Mouse (Mus musculus) mouse embryonic stem cell (cell line): ENCODE data around the gene Prdx3.

Source experiments
- in situ Hi-C, 2 experiments: fragments of 300-500 bp; cut with MboI; formaldehyde crosslinking; loops; 1 replicate in 1 of 2; 3 replicates in 1 of 2; pipeline ENCODE4 v1.14.3; 2019 to 2020; ENCODE audit warnings: low sequenced_read_pairs in 2 of 2, low pct_unique_long_range_greater_than_20kb in 1 of 2, mixed read lengths in 1 of 2; ENCODE audit not compliant: unreplicated experiment in 1 of 2

The Prdx3 gene

DNA sequence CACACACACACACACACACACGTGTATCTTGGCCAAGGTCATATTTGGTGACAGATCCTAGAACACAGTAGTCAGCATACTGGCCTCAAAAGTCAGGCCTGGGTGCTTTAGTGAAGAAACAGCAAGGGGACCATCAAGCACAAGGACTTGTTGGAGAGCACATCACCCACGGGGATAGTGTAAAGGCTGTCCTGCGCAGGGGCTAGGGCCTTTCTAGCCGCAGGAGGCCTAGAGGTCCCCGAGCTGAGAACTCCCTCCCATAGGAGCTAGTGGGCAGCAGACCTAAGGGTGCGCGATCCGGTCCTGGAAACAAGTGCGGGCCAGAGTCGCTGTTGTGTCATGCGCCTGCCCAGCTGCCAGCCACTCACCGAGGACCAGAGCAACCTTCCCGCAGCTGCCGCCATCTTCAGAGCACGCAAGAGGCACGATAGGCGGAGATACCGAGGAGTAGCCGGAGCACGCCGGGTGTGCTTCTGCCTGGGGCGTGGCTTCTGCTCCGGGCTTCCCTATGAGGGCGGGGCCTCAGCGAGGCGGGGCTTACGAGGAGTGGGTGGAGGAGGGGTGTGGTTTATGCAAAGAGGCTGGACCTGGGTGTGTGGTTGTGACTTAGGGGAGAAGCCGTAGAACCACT, at the start of gene Prdx3:
Gene Prdx3 (minus strand): TSS at position 493 of the 631 bp plus-strand sequence.
- in situ Hi-C loops: no loop called here

DNA sequence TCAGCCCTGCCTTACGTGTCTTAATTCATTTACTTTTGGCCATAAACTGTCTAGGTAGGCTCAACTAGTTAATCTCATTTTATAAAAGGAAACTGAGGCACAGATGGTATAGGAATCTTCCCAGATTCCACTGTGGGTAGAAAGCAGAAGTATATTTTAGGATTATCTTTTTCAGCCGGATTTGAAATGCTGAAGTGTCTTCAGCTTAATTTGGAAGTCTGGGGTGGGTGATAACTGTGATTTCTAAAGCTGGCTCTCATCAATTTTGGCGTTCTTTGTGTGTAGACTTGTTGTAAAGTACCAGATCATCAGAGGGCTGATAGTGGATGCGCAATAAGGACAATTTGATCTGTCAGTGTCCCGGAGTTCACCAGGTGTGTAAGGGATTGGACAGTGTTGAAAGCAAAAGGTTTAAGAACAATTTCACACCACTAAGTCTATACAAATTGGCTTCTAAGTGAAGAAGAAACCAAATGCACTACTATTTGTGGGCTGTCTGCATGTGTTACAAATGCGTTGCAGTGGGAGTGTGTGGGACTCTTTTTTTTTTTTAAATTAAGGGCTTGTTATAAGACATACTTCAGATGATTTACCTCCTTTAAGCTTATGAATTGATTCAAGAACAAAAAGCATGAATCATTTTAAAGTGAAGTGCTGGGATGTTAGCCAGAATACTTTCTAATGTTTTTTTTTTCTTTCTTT, 42.7 kb upstream of the Prdx3 start:
- in situ Hi-C loops: no loop called here

GRCm38 (mm10) chr19:60915862-60916261, 41.5 kb upstream of the Prdx3 start:
- in situ Hi-C loops: no loop called here

DNA sequence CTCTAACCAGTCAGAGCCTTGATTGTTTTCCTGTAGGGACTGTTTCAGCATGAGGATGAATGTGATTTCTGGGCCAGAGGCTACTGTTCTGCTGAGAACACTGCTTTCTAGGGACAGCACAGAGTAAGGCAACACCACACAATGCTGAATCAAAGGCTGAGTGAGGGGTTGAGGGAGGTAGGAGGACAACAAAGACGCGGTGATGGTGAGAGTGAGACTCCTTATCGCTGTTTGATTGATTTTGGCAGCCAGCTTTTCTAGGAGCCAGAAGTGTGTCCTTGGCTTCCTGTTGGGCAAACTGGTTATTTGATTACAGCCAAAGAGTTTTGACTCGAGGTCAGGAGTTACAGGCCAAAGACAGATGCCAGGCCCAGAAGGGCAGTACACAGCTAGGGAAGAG, 40.9 kb upstream of the Prdx3 start:
- in situ Hi-C loops: no loop called here

DNA sequence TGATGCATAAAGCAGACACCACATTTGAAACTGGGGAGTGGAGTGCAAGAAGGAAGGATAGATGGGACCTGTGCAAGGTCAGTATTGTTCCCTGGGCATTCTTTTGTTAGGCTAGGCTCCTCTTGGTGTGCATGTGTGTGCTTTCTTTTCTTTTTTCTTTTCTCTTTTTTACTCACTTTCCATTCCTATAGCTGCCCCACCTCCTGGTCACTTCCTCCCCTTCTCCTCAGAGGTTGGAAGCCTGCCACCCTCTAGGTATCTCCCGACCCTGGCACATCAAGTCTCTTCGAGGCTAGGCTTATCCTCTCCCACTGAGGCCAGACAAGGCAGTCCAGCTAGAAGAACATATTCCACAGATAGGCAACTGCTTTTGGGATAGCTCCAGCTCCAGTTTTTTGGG, 37.3 kb upstream of the Prdx3 start:
- in situ Hi-C loops: no loop called here

- in situ Hi-C loops: no loop called here
These were observed 35.9 kb upstream of the Prdx3 start for GRCm38 (mm10) chr19:60910304-60910703.

GRCm38 (mm10) chr19:60905477-60905876, 31.1 kb upstream of the Prdx3 start:
- in situ Hi-C loops: no loop called here

DNA sequence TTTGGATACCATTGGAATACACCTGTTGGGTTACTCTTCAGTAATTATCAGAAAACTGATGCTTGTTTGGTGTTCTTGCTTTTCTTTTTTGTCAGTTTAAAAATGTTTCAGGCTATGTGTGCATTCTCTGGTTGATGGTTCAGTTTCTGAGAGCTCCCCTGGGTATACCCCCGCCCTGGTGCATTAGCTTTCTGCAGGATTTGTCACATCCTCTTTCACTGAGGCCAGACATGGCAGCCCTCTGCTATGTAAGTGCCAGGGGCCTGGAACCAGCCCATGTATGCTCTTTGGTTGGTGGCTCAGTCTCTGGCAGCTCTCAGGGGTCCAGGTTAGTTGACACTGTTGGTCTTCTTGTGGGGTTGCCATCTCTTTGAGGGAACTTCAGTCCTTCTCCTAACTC, 29.6 kb upstream of the Prdx3 start:
- in situ Hi-C loops: no loop called here

- in situ Hi-C loops: no loop called here
These were observed 28.8 kb upstream of the Prdx3 start for GRCm38 (mm10) chr19:60903139-60903538.

GRCm38 (mm10) chr19:60895251-60895880, 21.0 kb upstream of the Prdx3 start:
- in situ Hi-C loops: no loop called here

GRCm38 (mm10) chr19:60891934-60892547, 17.7 kb upstream of the Prdx3 start:
- in situ Hi-C loops: no loop called here

DNA sequence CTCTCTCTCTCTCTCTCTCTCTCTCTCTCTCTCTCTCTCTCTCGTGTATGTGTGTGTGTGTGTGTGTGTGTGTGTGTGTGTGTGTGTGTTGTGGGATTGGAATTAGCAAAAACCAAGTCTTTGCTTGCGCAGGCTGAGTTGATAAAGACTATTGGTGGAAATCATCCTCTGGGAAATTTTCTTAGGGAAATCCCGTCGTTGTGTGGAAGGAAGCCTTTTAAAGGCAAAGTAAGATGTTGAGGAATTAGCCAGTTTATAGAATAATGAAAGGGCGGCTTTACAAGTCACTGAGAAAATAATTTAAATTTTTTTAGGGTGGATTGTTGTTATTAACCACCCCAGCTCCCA, 16.7 kb upstream of the Prdx3 start:
- in situ Hi-C loops: no loop called here

DNA sequence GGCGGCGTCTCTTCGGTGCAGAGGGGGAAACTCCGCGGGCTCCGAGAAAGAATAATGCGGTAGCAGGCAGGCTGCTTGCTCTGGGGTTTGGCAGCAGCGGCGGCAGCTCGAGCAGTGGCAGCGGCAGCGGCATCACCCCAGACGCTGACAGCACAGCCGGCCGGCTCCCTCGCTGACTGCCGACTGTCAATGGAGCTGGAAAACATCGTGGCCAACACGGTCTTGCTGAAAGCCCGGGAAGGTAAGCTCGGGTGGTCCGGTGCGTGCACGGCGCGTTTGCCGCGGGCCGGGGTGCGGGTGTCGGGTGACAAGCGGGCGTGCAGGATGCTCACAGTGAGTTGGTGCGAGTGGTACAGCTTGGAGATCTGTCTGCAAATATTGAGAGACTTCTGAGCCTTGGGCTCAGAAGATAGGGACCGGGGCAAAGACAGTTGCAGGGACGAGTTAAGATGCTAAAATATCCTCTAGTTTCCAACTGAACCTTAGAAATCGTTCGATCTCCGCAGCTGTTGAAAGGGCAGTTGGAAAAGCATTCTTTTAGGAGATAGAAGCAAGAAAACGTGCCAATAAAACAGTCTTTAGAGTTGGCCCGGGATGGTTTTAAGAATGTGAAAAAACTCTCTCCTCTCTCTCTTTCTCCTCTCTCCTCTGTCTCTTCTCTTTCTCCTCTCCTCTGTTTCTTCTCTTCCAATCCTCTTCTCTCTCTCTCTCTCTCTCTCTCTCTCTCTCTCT, 16.2 kb upstream of the Prdx3 start:
- in situ Hi-C loops: no loop called here

DNA sequence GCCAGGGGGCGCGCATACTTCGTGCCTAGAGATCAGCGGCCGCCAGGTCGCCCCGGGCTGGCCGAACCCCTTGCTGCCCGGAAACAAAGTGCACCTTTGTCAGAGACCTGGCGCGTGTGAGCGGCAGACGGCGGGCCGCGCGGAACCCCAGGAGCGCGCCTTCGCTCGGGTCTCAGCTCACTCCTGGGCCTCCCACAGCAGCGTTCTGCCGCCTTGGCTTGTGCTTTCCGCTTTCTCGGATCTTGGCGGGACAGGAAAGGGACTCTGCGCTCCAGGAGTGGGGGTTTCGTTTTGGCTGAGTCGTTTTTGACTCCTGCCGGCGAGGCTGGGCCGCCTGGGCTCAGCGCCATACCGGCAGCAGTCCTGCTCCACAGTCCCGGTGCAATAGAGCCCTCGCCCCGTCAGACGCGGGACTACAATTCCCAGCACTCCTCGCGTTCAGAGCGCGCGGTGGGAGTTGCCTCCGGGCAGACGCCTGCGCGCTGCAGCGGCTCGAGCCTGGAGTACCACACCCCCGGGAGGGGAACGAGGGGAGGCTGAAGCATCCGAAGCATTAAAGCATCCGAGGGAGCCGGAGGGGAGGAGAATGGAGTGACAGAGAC, 15.5 kb upstream of the Prdx3 start, which contains the start of gene Grk5:
Gene Grk5 (plus strand): TSS at position 36 of the 602 bp plus-strand sequence.
- in situ Hi-C loops: loop anchor here in 1 of 2 experiments (10.0 kb wide), 1 partner anchor 195 kb away; no protein-coding TSS in a partner anchor

GRCm38 (mm10) chr19:60889101-60889713, 14.9 kb upstream of the Prdx3 start:
- in situ Hi-C loops: loop anchor here in 1 of 2 experiments (10.0 kb wide), 1 partner anchor 196 kb away; no protein-coding TSS in a partner anchor

GRCm38 (mm10) chr19:60887637-60888036, 13.3 kb upstream of the Prdx3 start:
- in situ Hi-C loops: loop anchor here in 1 of 2 experiments (10.0 kb wide), 1 partner anchor 197 kb away; no protein-coding TSS in a partner anchor

DNA sequence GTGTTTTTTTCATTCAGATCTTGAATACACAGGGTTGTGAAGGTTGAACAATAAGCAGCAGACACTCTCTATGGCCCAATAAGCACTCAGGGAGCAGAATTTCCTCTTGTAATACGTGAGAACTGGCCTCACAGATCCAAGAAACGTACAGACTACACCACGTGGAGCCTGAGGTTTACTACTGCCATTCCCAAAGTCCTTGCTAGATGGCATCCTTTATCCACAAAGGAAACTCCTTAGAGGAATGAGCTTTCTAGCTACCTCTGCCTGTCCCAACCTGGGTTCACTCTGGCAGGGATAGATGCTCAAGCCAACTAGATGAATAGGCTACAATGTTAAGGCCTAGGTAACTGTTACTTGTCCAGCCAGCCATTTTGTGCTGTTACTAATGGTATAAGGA, 8.8 kb upstream of the Prdx3 start:
- in situ Hi-C loops: loop anchor here (5.0 to 10.0 kb wide), 2 partner anchors 202 to 204 kb away; no protein-coding TSS in a partner anchor

- in situ Hi-C loops: no loop called here
These were observed 855 bp downstream of the Prdx3 start for GRCm38 (mm10) chr19:60873501-60873900.
